Mouse (Mus musculus): ENCODE data around the gene Nfkb2. TPM values are rescaled to one million over a fixed set of nuclear protein-coding genes. Genes with fewer than 3 reads are reported as not detected.

Gene Nfkb2
- polyA plus RNA-seq, 1 experiment from 2014 or later, result 9.1 TPM

- WGBS, result 85% methylated on average over 8 of the region's 8 CpGs
- no peak overlapping the region for H3K27ac ChIP-seq (ENCODE audit: low read length)
- no peaks in the 10 kb centered on the region for H3K36me3 ChIP-seq (ENCODE audit: control insufficient read depth, insufficient read depth, low read length)
- ATAC-seq, result no peak
- no peaks in the 10 kb centered on the region for H3K9me3 ChIP-seq (ENCODE audit: control insufficient read depth, low read length)
- H3K9ac ChIP-seq (ENCODE audit: low read depth, low read length), result no peak overlapping the region
- H3K27me3 ChIP-seq (replicated peaks; ENCODE audit: control insufficient read depth, insufficient read depth, low read length), result peaks cover 61% of the 10 kb centered on the region
- H3K4me3 ChIP-seq (ENCODE audit: low read length), result no peak overlapping the region
- H3K4me2 ChIP-seq (ENCODE audit: low read depth, low read length), result no peak overlapping the region
- H3K4me1 ChIP-seq (ENCODE audit: control insufficient read depth, insufficient read depth, low read length), result peaks cover 36% of the 10 kb centered on the region
These were observed 16.1 kb downstream of the Nfkb2 start for GRCm38 (mm10) chr19:46320076-46320785.

GRCm38 (mm10) chr19:46321101-46321943 lies 17.2 kb downstream of the Nfkb2 start:
- H3K9ac ChIP-seq (ENCODE audit: low read depth, low read length), result no peak overlapping the region
- peaks cover 71% of the 10 kb centered on the region for H3K27me3 ChIP-seq (replicated peaks; ENCODE audit: control insufficient read depth, insufficient read depth, low read length)
- H3K9me3 ChIP-seq (ENCODE audit: control insufficient read depth, low read length), result no peaks in the 10 kb centered on the region
- no peak overlapping the region for H3K4me3 ChIP-seq (ENCODE audit: low read length)
- WGBS, result 27% methylated on average over 6 of the region's 6 CpGs
- H3K4me2 ChIP-seq (ENCODE audit: low read depth, low read length), result no peak overlapping the region
- no peaks in the 10 kb centered on the region for H3K36me3 ChIP-seq (ENCODE audit: control insufficient read depth, insufficient read depth, low read length)
- peak overlapping the region; percentile 48 for H3K27ac ChIP-seq (ENCODE audit: low read length)
- peak; percentile 34; the same call in 1 of the 2 replicates for ATAC-seq
- H3K4me1 ChIP-seq (ENCODE audit: control insufficient read depth, insufficient read depth, low read length), result peaks cover 37% of the 10 kb centered on the region

- no peaks in the 10 kb centered on the region for H3K9me3 ChIP-seq (ENCODE audit: control insufficient read depth, low read length)
These were observed 18.2 kb downstream of the Nfkb2 start for GRCm38 (mm10) chr19:46322144-46322995.

GRCm38 (mm10) chr19:46322996-46323572 lies 19.0 kb downstream of the Nfkb2 start:
- H3K4me3 ChIP-seq (ENCODE audit: low read length), result no peak overlapping the region
- ATAC-seq, result no peak
- H3K36me3 ChIP-seq (ENCODE audit: control insufficient read depth, insufficient read depth, low read length), result no peaks in the 10 kb centered on the region

More at GRCm38 (mm10) chr19:46322144-46322995, 18.2 kb downstream of the Nfkb2 start:
- Histone ChIP-seq H3K9ac (ENCODE audit: low read depth, low read length) (no peak overlapping the region), H3K4me2 (ENCODE audit: low read depth, low read length) (no peak overlapping the region), H3K4me1 (ENCODE audit: control insufficient read depth, insufficient read depth, low read length) (peaks cover 47% of the 10 kb centered on the region), H3K4me3 (ENCODE audit: low read length) (no peak overlapping the region), H3K36me3 (ENCODE audit: control insufficient read depth, insufficient read depth, low read length) (no peaks in the 10 kb centered on the region), H3K27me3 (replicated peaks; ENCODE audit: control insufficient read depth, insufficient read depth, low read length) (peaks cover 70% of the 10 kb centered on the region), H3K27ac (ENCODE audit: low read length) (no peak overlapping the region; the same call in 1 of the 2 replicates)
- no peak for ATAC-seq
- 55% methylated on average over 11 of the region's 11 CpGs for WGBS

GRCm38 (mm10) chr19:46323716-46324115 lies 19.6 kb downstream of the Nfkb2 start:
- H3K36me3 ChIP-seq (ENCODE audit: control insufficient read depth, insufficient read depth, low read length), result no peaks in the 10 kb centered on the region
- H3K9ac ChIP-seq (ENCODE audit: low read depth, low read length), result no peak overlapping the region
- H3K4me3 ChIP-seq (ENCODE audit: low read length), result no peak overlapping the region
- no peak overlapping the region for H3K4me2 ChIP-seq (ENCODE audit: low read depth, low read length)
- H3K4me1 ChIP-seq (ENCODE audit: control insufficient read depth, insufficient read depth, low read length), result peaks cover 44% of the 10 kb centered on the region
- no peak for ATAC-seq
- no peaks in the 10 kb centered on the region for H3K9me3 ChIP-seq (ENCODE audit: control insufficient read depth, low read length)
- H3K27ac ChIP-seq (ENCODE audit: low read length), result no peak overlapping the region
- peaks cover 59% of the 10 kb centered on the region for H3K27me3 ChIP-seq (replicated peaks; ENCODE audit: control insufficient read depth, insufficient read depth, low read length)
- WGBS, result 70% methylated on average over 5 of the region's 5 CpGs

More at GRCm38 (mm10) chr19:46322996-46323572, 19.0 kb downstream of the Nfkb2 start:
- no peak overlapping the region for H3K27ac ChIP-seq (ENCODE audit: low read length)
- no peaks in the 10 kb centered on the region for H3K9me3 ChIP-seq (ENCODE audit: control insufficient read depth, low read length)
- no peak overlapping the region for H3K4me2 ChIP-seq (ENCODE audit: low read depth, low read length)
- peaks cover 50% of the 10 kb centered on the region for H3K4me1 ChIP-seq (ENCODE audit: control insufficient read depth, insufficient read depth, low read length)
- H3K27me3 ChIP-seq (replicated peaks; ENCODE audit: control insufficient read depth, insufficient read depth, low read length), result peaks cover 64% of the 10 kb centered on the region
- WGBS, result 78% methylated on average over 13 of the region's 13 CpGs
- no peak overlapping the region for H3K9ac ChIP-seq (ENCODE audit: low read depth, low read length)

- no peak for ATAC-seq
- peaks cover 41% of the 10 kb centered on the region for H3K4me1 ChIP-seq (ENCODE audit: control insufficient read depth, insufficient read depth, low read length)
These were observed 20.2 kb downstream of the Nfkb2 start for GRCm38 (mm10) chr19:46324366-46324765.

GRCm38 (mm10) chr19:46324918-46325317 lies 20.8 kb downstream of the Nfkb2 start:
- peaks cover 48% of the 10 kb centered on the region for H3K27me3 ChIP-seq (replicated peaks; ENCODE audit: control insufficient read depth, insufficient read depth, low read length)

More at GRCm38 (mm10) chr19:46324366-46324765, 20.2 kb downstream of the Nfkb2 start:
- Histone ChIP-seq H3K9ac (ENCODE audit: low read depth, low read length) (no peak overlapping the region), H3K27ac (ENCODE audit: low read length) (no peak overlapping the region), H3K4me2 (ENCODE audit: low read depth, low read length) (no peak overlapping the region), H3K4me3 (ENCODE audit: low read length) (no peak overlapping the region), H3K36me3 (ENCODE audit: control insufficient read depth, insufficient read depth, low read length) (no peaks in the 10 kb centered on the region), H3K9me3 (ENCODE audit: control insufficient read depth, low read length) (no peaks in the 10 kb centered on the region), H3K27me3 (replicated peaks; ENCODE audit: control insufficient read depth, insufficient read depth, low read length) (peaks cover 52% of the 10 kb centered on the region)
- 70% methylated on average over 11 of the region's 11 CpGs for WGBS

GRCm38 (mm10) chr19:46326019-46326755 lies 22.1 kb downstream of the Nfkb2 start:
- H3K27me3 ChIP-seq (replicated peaks; ENCODE audit: control insufficient read depth, insufficient read depth, low read length), result peaks cover 48% of the 10 kb centered on the region
- no peak overlapping the region for H3K9ac ChIP-seq (ENCODE audit: low read depth, low read length)
- H3K4me2 ChIP-seq (ENCODE audit: low read depth, low read length), result peak overlapping the region; percentile 98
- H3K36me3 ChIP-seq (ENCODE audit: control insufficient read depth, insufficient read depth, low read length), result peaks cover 6% of the 10 kb centered on the region; the same call in 1 of the 2 replicates
- peak overlapping the region; percentile 72; the same call in 1 of the 2 replicates for H3K4me3 ChIP-seq (ENCODE audit: low read length)
- no peaks in the 10 kb centered on the region for H3K9me3 ChIP-seq (ENCODE audit: control insufficient read depth, low read length)
- no peak overlapping the region for H3K27ac ChIP-seq (ENCODE audit: low read length)
- no peak for ATAC-seq
- WGBS, result 8% methylated on average over 29 of the region's 29 CpGs
- H3K4me1 ChIP-seq (ENCODE audit: control insufficient read depth, insufficient read depth, low read length), result peaks cover 43% of the 10 kb centered on the region

More at GRCm38 (mm10) chr19:46324918-46325317, 20.8 kb downstream of the Nfkb2 start:
- Histone ChIP-seq H3K9ac (ENCODE audit: low read depth, low read length) (no peak overlapping the region), H3K4me2 (ENCODE audit: low read depth, low read length) (no peak overlapping the region), H3K4me3 (ENCODE audit: low read length) (no peak overlapping the region), H3K27ac (ENCODE audit: low read length) (no peak overlapping the region), H3K9me3 (ENCODE audit: control insufficient read depth, low read length) (no peaks in the 10 kb centered on the region), H3K36me3 (ENCODE audit: control insufficient read depth, insufficient read depth, low read length) (no peaks in the 10 kb centered on the region), H3K4me1 (ENCODE audit: control insufficient read depth, insufficient read depth, low read length) (peaks cover 43% of the 10 kb centered on the region)
- 68% methylated on average over 5 of the region's 5 CpGs for WGBS
- no peak for ATAC-seq

Data from intestine, embryonic 16.5 days (tissue).